Mouse (Mus musculus) stomach, embryonic 15.5 days (tissue): ENCODE results near the gene Kctd17. TPM values are rescaled to one million over a fixed set of nuclear protein-coding genes. Genes with fewer than 3 reads are reported as not detected.

Source experiments
- ATAC-seq: fragments of 200-750 bp; cut with Nextera tagmentation; 2 replicates; pipeline ENCODE4 v1.8.0; 2017; ENCODE audit warnings: low read depth, moderate number of reproducible peaks, moderate TSS enrichment; ENCODE audit not compliant: insufficient read depth, low FRiP score
- H3K27ac ChIP-seq: fragments of 300-500 bp; sonication (generic); 2 replicates; pipeline ENCODE4 v1.5.1; 2015; ENCODE audit warnings: mild to moderate bottlenecking, inconsistent platforms
- H3K27me3 ChIP-seq: fragments of 300-500 bp; sonication (generic); replicated peaks from 2 replicates; pipeline ENCODE4 v1.6.1; 2015; ENCODE audit warnings: inconsistent platforms
- H3K36me3 ChIP-seq: fragments of 300-500 bp; sonication (generic); 2 replicates; pipeline ENCODE4 v1.6.1; 2015; ENCODE audit warnings: inconsistent platforms
- H3K4me1 ChIP-seq: fragments of 300-500 bp; sonication (generic); 2 replicates; pipeline ENCODE4 v1.6.1; 2015; ENCODE audit warnings: inconsistent platforms
- H3K4me2 ChIP-seq: fragments of 300-500 bp; sonication (generic); 2 replicates; pipeline ENCODE4 v1.6.1; 2015; ENCODE audit warnings: mild to moderate bottlenecking, inconsistent platforms
- H3K4me3 ChIP-seq: fragments of 300-500 bp; sonication (generic); replicated peaks from 2 replicates; pipeline ENCODE4 v1.5.1; 2015; ENCODE audit warnings: inconsistent platforms
- H3K9ac ChIP-seq: fragments of 300-500 bp; sonication (generic); 2 replicates; pipeline ENCODE4 v1.6.1; 2015; ENCODE audit warnings: inconsistent platforms
- H3K9me3 ChIP-seq: fragments of 300-500 bp; sonication (generic); 2 replicates; pipeline ENCODE4 v1.6.1; 2016; ENCODE audit warnings: inconsistent platforms
- WGBS: fragments of 180-500 bp; shearing (Covaris S2); methylation state at CpG from one replicate; pipeline ENCODE4 v1.1.7; 2015; 5-methylcytosine and 5-hydroxymethylcytosine counted together
- polyA plus RNA-seq: library from polyadenylated mRNA; unstranded; fragments of >200 nt; fragmentation: Nextera tagmentation; extraction: Ambion mirVana; gene quantifications from 2 replicates; pipeline ENCODE4 v1.2.1, GENCODE M21; 2015

The Kctd17 gene
- polyA plus RNA-seq, 1 experiment from 2014 or later, result 35.4 TPM

DNA sequence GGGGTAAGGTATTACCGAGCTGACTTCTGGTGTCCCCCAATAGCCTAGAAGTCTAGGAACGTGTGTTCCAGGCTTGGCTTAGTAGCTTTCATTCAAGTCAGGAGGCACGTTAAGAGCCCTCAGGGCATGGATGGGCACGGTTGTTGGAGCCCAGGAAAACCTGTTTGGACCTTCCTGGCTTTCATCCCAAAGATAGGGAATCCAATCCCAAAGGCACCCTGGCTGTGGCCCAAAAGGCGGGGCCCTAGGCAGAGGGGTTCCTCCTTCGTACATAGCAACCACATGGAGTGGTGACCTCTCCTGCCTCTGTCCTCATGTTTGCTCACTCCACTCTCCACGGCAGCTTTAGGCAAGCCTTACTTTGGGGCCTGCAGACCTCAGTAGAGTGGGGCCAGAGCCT, 25.9 kb upstream of the Kctd17 start:
- Histone ChIP-seq H3K27ac (peak overlapping the region; percentile 74), H3K27me3 (no peaks in the 10 kb centered on the region), H3K9me3 (no peaks in the 10 kb centered on the region), H3K4me3 (no peak overlapping the region), H3K4me2 (peak overlapping the region; percentile 90), H3K4me1 (peaks cover 47% of the 10 kb centered on the region), H3K36me3 (no peaks in the 10 kb centered on the region), H3K9ac (no peak overlapping the region)
- no peak for ATAC-seq
- WGBS, result 61% methylated on average over 7 of the region's 7 CpGs

DNA sequence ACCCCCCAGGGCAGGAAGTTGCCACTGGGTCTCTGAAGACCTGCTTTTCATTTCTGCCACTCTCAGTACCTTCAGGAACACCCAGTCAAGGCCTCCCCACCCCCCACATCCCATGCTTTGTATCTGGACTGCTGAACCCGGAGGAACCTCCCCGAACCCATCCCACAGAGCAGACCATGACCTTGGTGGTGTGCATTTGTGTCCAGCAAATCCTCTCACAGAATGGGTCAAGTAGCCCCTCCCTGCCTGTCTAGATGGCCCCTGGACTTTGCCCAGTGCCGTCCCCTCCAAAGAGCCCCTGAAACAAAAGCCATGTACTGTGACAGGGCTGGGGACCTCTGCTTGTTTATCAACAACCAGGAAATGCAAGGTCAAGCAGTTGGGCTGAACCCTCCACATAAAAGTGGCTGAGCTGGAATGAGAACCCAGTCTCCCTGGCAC, 25.0 kb upstream of the Kctd17 start:
- Histone ChIP-seq H3K4me1 (peaks cover 49% of the 10 kb centered on the region), H3K36me3 (no peaks in the 10 kb centered on the region), H3K27ac (peak overlapping the region; percentile 74), H3K4me3 (peak overlapping the region; percentile 13; the same call in 1 of the 2 replicates), H3K9ac (no peak overlapping the region), H3K9me3 (no peaks in the 10 kb centered on the region), H3K27me3 (no peaks in the 10 kb centered on the region), H3K4me2 (peak overlapping the region; percentile 90)
- whole genome bisulfite sequencing, result 48% methylated on average over 3 of the region's 3 CpGs
- ATAC-seq, result no peak

DNA sequence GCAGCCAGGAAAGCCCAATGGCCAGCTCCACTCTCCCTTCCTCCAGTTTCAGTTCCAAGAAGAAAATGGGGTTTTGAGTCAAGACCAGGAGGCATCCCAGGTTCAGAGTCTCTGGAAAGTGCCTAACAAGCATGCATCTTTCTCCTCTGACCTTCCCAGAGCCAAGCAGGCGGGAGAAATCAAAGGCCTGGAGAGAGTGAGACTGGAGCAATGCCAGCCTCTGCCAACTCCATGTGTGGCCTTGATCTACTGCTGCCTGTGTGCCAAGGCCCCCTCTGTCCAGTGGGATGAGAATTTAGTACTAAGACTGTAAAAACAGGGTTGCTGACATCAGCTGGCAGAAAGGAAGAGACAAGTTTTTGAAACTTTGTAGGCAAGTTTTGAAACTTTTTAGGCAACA, 24.5 kb upstream of the Kctd17 start:
- WGBS, result 33% methylated on average over 1 of the region's 1 CpGs
- no peak overlapping the region for H3K9ac ChIP-seq
- no peaks in the 10 kb centered on the region for H3K9me3 ChIP-seq
- H3K27ac ChIP-seq, result peak overlapping the region; percentile 74
- H3K4me2 ChIP-seq, result peak overlapping the region; percentile 90
- H3K4me3 ChIP-seq, result peak overlapping the region; percentile 13; the same call in 1 of the 2 replicates
- no peak for ATAC-seq
- no peaks in the 10 kb centered on the region for H3K36me3 ChIP-seq
- H3K27me3 ChIP-seq, result no peaks in the 10 kb centered on the region
- peaks cover 49% of the 10 kb centered on the region for H3K4me1 ChIP-seq

DNA sequence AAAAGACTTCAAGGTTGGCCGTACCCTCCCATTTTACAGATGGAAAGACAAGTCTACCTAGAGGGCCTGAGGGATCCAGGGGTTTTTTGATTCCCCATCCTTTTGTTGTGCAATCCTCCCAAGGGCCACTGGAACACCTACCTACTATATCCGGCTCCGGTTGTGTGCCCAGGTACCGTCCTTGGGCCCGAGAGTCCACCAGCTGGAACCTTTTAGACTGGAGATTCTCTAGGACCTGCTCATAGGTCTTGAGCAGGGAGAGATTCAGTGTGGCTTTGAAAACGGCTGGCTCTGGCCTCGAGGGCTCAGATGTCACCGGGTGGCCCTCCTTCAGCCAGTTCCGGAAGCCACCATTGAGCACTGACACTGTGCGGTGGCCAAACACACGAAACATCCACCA, 23.3 kb upstream of the Kctd17 start:
- peak overlapping the region; percentile 90 for H3K4me2 ChIP-seq
- no peaks in the 10 kb centered on the region for H3K9me3 ChIP-seq
- peak overlapping the region; percentile 53; the same call in 1 of the 2 replicates for H3K9ac ChIP-seq
- H3K27ac ChIP-seq, result peak overlapping the region; percentile 99
- H3K27me3 ChIP-seq, result peaks cover 5% of the 10 kb centered on the region; the same call in 1 of the 2 replicates
- H3K36me3 ChIP-seq, result no peaks in the 10 kb centered on the region
- WGBS, result 47% methylated on average over 11 of the region's 11 CpGs
- ATAC-seq, result no peak
- H3K4me3 ChIP-seq, result peak overlapping the region; percentile 79
- H3K4me1 ChIP-seq, result peaks cover 51% of the 10 kb centered on the region

DNA sequence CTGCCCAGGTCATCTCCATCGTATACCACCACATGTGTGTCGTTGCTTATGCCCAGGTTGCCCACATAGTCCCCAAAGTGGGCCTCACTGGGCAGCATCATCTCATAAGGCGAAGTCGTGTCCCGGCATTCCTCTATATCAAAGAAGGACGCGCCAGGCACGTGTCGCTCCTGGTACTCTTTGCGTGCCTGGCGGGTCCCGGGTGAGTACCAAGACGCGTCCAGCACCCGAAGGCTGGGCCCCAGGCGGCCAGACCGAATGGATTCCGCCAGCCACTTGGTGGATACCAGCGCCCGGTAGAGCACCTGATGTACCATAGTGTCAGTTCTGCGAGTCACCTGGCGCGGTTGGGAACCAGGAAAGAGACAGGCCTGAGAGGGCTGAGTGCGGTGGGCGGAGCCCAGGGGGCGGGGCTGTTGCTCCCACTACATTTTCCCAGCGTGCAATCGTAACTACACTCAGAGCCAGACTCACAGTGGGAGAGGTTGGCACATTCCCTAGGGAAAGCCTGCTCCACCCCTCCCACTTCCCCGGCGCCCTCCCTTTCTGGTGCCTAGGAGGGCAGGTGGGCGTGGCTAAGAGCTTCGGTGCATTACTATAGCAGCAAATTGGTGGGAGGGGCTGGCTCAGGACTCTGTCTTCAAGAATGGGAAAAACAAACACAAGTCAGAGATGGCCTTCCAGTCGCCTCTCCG, 22.7 kb upstream of the Kctd17 start, which contains the start of gene Tst:
TSS of gene Tst (minus strand) at position 391 of the 695 bp plus-strand sequence.
- peak within 1 kb of the TSS; percentile 90 for H3K4me2 ChIP-seq
- peak within 1 kb of the TSS; percentile 99 for H3K27ac ChIP-seq
- H3K9me3 ChIP-seq, result no peaks in the 10 kb centered on the region
- ATAC-seq, result peak; percentile 74
- H3K4me3 ChIP-seq, result peak within 1 kb of the TSS; percentile 79
- H3K9ac ChIP-seq, result peak within 1 kb of the TSS; percentile 53
- peaks cover 55% of the 10 kb centered on the region for H3K4me1 ChIP-seq
- peaks cover 11% of the 10 kb centered on the region; the same call in 1 of the 2 replicates for H3K27me3 ChIP-seq
- 2% methylated on average over 34 of the region's 34 CpGs for WGBS
- H3K36me3 ChIP-seq, result no peaks in the 10 kb centered on the region

DNA sequence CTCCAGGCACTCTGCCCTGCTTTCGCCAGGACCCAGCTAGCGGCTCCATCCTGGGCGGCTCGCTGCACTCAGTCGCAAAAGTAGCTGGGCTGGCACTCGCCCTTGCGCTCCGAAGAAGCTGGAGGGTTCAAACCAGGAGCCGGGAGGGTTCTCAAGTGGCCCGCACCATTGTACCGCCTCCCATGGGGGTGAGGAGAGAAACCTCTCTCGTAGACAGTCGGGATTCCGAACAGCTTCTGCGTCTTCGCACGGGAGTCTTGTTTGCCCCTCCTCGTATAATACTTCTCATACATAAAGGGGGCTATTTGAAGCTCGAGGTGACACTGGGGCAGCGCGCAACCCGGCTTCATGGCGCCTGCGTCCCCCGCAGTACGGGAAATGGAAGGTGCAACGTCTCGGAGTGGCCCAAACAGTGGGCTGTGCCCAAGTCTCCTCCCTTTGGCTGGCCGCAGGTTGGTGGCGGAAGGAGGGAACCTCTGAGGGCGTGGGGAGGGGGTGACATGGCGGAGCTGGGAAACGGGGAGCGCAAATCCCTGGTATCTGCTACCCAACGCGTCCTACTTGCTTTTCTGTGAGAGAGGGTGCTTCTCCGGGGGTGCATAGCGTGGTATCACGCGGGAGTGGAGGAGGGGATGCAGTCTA, 21.9 kb upstream of the Kctd17 start, which contains the start of gene Mpst:
TSS of gene Mpst (plus strand) at position 124 of the 642 bp plus-strand sequence.
- Histone ChIP-seq H3K9me3 (no peaks in the 10 kb centered on the region), H3K36me3 (no peaks in the 10 kb centered on the region), H3K4me1 (peaks cover 51% of the 10 kb centered on the region), H3K4me3 (peak within 1 kb of the TSS; percentile 79), H3K4me2 (peak within 1 kb of the TSS; percentile 90), H3K27ac (peak within 1 kb of the TSS; percentile 99), H3K9ac (peak within 1 kb of the TSS; percentile 53), H3K27me3 (peaks cover 16% of the 10 kb centered on the region; the same call in 1 of the 2 replicates)
- under 1% methylated on average over 40 of the region's 40 CpGs for WGBS
- ATAC-seq, result peak; percentile 79

DNA sequence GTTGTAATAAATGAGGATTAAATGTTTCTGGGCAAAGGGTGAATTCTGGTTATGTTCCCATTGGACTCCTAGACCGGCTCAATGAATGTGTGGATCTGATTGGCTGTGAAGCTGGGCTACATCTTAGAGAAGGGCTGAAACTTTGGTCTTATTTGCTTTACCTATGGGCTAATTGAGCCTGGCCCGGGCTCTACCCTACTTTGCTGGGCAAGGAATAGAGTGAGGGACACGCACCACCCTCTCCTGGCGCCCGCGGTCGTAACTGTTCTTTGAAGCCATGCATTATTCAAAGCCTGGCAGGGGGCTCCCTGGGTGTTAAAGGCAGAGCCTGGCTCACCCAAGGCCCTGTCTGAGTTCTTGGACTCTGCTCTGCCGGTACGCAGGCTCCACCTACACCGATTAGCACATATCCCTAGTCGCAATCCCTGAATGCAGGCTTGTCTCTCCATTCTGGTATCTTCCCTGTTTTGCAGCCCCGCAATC, 18.8 kb upstream of the Kctd17 start:
- H3K9ac ChIP-seq, result no peak overlapping the region
- H3K36me3 ChIP-seq, result no peaks in the 10 kb centered on the region
- peaks cover 16% of the 10 kb centered on the region; the same call in 1 of the 2 replicates for H3K27me3 ChIP-seq
- H3K4me3 ChIP-seq, result peak overlapping the region; percentile 20
- no peak overlapping the region for H3K27ac ChIP-seq
- 30% methylated on average over 12 of the region's 12 CpGs for WGBS
- no peak for ATAC-seq
- peak overlapping the region; percentile 47 for H3K4me2 ChIP-seq
- no peaks in the 10 kb centered on the region for H3K9me3 ChIP-seq
- H3K4me1 ChIP-seq, result peaks cover 23% of the 10 kb centered on the region

DNA sequence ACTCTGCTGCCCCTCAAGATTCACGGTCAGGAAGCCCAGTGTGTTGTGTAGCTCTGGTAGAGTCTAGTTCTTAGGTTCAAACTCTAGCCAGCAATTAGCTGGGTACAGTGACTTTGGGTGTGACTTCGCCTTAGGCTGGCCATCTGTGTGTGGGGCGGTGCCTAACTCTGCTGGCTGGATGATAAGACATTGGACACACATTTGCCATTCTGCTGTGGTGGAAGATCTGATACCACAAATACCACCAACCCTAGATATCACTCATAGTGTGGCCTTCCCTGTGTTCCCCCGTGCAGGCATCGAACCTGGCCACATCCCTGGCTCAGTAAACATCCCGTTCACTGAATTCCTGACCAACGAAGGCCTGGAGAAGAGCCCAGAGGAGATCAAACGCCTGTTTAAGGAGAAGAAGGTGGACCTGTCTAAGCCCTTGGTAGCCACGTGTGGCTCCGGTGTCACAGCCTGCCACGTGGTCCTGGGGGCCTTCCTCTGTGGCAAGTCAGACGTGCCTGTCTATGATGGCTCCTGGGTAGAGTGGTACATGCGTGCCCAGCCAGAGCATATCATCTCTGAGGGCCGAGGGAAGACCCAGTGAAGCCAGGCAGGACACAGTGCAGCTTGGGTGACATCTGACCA, 15.2 kb upstream of the Kctd17 start:
- Histone ChIP-seq H3K4me2 (no peak overlapping the region), H3K9me3 (no peaks in the 10 kb centered on the region), H3K27me3 (peaks cover 16% of the 10 kb centered on the region; the same call in 1 of the 2 replicates), H3K27ac (no peak overlapping the region), H3K4me3 (no peak overlapping the region), H3K9ac (no peak overlapping the region), H3K36me3 (no peaks in the 10 kb centered on the region), H3K4me1 (peaks cover 9% of the 10 kb centered on the region)
- peak; percentile 85 for ATAC-seq
- WGBS, result 81% methylated on average over 14 of the region's 14 CpGs

DNA sequence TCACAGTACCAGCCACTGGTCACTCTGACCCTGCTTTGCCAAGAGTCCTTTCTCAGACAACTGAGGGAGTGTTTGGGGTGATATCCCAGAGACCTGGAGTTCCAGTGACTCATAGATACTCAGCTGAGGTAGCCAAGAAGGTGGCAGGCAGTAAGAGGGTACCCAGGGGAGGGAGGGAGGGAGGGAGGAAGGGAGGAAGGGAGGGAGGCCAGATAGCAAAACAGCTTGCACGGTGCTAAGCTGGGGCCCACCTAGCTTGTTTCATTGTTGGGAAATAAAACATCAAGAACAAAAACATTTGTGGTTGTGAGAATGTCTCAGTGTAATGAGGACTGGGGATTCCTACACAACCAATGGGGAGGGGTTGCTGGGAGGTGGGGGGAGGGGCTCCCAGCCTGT, 14.6 kb upstream of the Kctd17 start:
- Histone ChIP-seq H3K27ac (0 out of 2 replicates have a peak overlapping the region, but pooled peaks have one; percentile 12), H3K4me1 (peaks cover 9% of the 10 kb centered on the region), H3K36me3 (no peaks in the 10 kb centered on the region), H3K4me3 (no peak overlapping the region), H3K9me3 (no peaks in the 10 kb centered on the region), H3K27me3 (peaks cover 16% of the 10 kb centered on the region; the same call in 1 of the 2 replicates), H3K4me2 (no peak overlapping the region), H3K9ac (no peak overlapping the region)
- WGBS, result 38% methylated on average over 1 of the region's 1 CpGs
- no peak for ATAC-seq

DNA sequence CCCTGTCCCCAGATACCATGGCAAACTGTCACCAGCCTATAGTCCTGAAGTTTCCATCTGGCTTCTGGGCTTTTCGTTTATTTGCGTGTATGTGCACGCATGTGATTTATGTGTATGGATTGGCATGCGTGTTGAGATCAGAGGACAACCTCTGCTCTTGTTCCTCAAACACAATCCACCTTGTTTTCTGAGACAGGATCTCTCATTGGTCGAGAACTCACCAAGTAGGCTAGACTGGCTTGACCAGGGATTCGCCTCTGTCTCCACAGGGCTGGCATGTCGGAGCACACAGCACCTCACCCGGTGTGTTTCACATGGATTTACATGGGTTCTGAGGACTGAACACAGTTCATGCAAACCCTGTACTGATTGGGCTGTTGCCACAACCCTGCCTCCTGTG, 14.2 kb upstream of the Kctd17 start:
- peaks cover 9% of the 10 kb centered on the region for H3K4me1 ChIP-seq
- ATAC-seq, result no peak
- WGBS, result 86% methylated on average over 8 of the region's 8 CpGs
- peaks cover 16% of the 10 kb centered on the region; the same call in 1 of the 2 replicates for H3K27me3 ChIP-seq
- no peak overlapping the region for H3K4me3 ChIP-seq
- H3K9ac ChIP-seq, result no peak overlapping the region
- H3K4me2 ChIP-seq, result no peak overlapping the region
- H3K9me3 ChIP-seq, result no peaks in the 10 kb centered on the region
- no peaks in the 10 kb centered on the region for H3K36me3 ChIP-seq
- 0 out of 2 replicates have a peak overlapping the region, but pooled peaks have one; percentile 12 for H3K27ac ChIP-seq

DNA sequence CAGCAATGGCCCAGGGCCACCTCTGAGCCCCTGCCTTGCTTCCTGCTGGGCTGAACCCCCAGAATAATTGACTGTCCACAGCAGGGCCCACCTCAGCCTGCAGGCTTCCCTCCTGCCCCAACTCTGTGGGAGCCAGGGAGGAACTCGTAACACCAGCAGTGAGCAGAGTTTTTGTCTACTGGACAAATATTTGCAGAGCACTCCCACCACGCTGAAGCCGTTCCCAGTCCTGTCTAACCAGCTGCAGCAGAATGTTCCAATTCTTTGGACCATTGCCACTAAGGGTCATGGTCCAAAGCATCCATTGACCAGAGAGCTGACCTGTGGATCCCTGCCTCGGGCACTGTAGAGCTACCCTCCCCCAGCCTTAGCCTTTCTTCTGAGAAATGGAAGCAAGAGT, 11.4 kb upstream of the Kctd17 start:
- Histone ChIP-seq H3K4me2 (no peak overlapping the region), H3K4me1 (peaks cover 4% of the 10 kb centered on the region; the same call in 1 of the 2 replicates), H3K27me3 (no peaks in the 10 kb centered on the region), H3K4me3 (no peak overlapping the region), H3K36me3 (no peaks in the 10 kb centered on the region), H3K9me3 (no peaks in the 10 kb centered on the region), H3K9ac (no peak overlapping the region), H3K27ac (peak overlapping the region; percentile 88)
- peak; percentile 33 for ATAC-seq
- WGBS, result 18% methylated on average over 4 of the region's 4 CpGs
